Mouse (Mus musculus) adrenal gland, postnatal 36 days (tissue): Measurements from ENCODE around the gene Lrrn2. TPM values are rescaled to one million over a fixed set of nuclear protein-coding genes. Genes with fewer than 3 reads are reported as not detected.
A peak's percentile ranks its signal among the peaks of the same experiment; 100 is the strongest.
"Not testable (repeated sequence)": the region's sequence is repeated elsewhere in the genome, so short reads cannot be mapped to it uniquely, and the experiment has no call there.

Experiments
- DNase-seq, 2 experiments: peaks; one replicate each; pipeline ENCODE4 v3.0.0; 2021; ENCODE audit warnings: mixed read lengths in 1 of 2
- microRNA-seq: library from miRNA; unstranded; fragments of <30 nt; microRNA quantifications from one replicate; pipeline ENCODE4 v1.2.0, GENCODE M21; 2021
- total RNA-seq, 2 experiments: library from RNA; stranded (reverse); gene quantifications; 2 replicates each; pipeline ENCODE4 v1.2.3; 2021

The Lrrn2 gene
- total RNA-seq, 2 experiments from 2014 or later = 9.0 to 15.4 TPM

DNA sequence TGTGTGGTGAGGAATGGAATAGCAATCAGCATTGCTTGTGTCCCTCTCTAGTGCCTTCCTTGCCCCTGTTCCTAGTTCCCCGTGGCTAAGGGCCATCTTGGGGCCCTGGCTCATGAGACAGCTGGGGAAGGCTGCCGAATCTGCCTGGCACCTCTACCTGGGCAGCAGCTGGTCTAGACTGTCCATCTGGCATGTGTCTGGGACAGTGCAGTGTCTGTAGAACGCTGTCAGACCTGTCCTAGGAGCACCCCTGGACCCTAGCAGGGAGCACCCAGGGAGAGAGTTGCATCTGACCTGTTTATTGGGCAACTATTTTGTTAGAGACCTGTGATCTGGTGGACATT is 48.8 kb downstream of the Lrrn2 start:
- DNase-seq = no peak

DNA sequence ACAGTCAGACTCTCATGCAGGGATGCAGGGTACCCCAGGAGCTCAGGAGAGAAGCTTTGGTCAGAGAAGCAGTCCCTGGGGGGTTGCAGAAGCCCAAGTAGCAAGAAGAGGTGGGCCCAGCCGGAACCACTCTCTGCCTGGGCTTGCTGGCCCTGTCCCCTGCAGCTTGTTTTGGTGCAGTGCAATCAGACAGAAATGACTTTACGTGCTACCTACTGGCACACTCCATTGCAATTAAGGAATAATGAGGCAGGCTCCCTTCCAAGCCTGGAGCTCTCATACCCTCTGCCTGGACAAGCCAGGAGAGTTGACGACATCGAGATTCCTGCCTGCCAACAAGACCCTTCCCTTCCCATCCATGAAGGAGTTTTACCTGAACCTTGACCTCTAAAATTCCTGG is 50.2 kb downstream of the Lrrn2 start:
- DNase-seq = no peak

DNA sequence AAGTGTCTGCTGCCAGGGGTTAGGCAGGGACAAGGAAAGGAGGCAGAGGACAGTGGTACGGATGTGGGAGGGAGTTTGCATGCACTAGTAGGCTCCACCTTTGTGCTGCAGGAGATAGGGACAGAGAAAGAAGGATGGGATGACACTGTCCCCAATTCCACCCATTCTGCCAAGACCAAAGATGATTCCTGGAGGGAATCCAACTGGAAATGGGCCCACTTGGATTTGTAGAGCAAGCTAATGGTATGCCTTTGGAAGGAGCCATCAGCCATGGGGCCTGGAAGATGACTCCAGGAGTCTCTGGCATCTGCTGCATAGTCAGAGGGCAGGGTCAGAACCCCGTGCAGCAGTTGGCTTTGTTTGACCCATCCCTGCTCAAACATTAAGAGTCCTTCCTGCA is 52.3 kb downstream of the Lrrn2 start:
- DNase-seq = no peak

DNA sequence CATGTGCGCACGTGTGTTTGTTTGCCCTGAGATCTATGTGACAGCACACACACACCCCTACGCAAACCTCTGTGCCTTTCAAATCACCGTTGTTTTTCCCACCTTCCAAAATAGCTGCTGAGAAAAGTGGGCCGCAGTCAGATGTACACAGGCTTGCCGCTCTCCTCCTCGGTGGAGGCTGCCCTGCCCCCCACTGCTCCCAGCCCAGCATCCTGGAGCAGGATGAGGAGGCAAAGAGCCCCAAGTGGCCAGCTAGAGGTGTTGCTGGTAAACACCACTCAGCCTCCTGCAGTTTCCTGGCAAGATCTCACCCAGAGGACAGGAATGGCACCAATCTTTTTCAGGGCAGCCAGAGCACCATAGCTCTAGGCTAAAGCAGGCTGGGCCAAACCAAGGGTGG is 54.8 kb downstream of the Lrrn2 start:
- peak in 1 of 2 experiments; percentile 34 for DNase-seq

DNA sequence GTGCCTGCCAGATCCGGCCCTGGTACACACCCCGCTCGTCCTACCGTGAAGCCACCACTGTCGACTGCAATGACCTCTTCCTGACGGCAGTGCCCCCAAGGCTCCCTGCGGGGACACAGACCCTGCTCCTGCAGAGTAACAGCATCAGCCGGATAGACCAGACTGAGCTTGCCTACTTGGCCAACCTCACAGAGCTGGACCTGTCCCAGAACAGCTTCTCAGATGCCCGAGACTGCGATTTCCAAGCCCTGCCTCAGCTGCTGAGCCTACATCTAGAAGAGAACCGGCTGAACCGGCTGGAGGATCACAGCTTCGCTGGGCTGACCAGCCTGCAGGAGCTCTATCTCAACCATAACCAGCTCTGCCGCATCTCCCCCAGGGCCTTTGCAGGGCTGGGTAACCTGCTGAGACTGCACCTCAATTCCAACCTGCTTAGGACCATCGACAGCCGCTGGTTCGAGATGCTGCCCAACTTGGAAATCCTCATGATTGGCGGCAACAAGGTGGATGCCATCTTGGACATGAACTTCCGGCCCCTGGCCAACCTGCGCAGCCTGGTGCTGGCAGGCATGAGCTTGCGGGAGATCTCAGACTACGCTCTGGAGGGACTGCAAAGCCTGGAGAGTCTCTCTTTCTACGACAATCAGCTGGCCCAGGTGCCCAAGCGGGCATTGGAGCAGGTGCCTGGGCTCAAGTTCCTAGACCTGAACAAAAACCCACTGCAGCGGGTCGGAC is 57.4 kb downstream of the Lrrn2 start:
- no peak for DNase-seq

DNA sequence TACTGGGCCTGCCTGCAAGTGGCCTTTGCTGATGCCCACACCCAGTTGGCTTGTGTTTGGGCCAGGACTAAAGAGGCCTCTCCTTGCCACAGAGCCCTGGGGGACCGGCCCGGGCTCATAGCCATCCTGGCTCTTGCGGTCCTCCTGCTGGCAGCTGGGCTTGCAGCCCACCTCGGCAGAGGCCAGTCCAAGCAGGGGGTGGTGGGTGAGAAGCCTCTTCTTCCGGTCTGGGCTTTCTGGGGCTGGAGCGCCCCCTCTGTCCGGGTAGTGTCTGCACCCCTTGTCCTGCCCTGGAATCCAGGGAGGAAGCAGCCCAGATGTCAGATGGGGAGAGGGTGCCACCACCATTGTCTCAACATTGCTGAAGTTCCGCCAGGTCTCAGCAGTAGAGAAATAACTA is 58.9 kb downstream of the Lrrn2 start:
- DNase-seq = peak in 1 of 2 experiments; percentile 46

DNA sequence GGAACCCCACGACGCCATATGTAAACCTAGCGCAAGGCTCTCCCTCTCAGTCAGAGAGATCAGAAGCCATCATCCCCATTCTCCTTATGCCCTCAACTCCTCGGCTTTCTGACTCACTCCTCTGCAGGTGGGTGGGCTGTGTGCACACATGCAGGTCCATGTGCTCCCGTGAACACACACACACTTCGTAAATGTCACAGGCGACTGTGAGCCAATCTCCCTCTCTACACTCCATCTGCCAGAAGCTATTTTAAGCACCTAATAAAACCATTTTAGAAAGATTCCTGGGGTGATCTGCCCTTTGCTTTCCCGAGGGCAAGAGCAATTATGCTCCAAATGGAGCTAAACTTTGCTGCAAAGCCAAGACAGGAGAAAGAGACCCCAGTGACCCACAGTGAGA is 65.8 kb downstream of the Lrrn2 start:
- DNase-seq = no peak

DNA sequence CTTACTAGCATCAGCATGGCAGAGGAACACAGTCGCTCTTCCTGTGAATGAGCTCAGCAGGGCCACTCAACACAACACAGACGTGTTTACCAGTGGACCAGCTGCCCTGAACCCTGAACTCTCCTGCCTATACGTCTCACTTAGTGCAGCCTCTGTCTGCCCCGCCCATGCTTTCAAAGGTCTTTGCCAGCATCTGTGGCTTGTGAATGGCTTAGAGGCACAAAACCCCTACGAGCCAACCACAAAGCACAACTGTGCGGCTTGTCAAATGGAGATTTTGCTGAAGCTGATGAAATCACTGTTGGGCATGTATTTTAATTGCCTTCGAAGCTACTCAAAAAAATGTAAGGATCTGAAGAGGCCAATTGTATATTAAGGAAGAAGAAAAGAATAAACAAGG is 67.7 kb downstream of the Lrrn2 start:
- DNase-seq = no peak

DNA sequence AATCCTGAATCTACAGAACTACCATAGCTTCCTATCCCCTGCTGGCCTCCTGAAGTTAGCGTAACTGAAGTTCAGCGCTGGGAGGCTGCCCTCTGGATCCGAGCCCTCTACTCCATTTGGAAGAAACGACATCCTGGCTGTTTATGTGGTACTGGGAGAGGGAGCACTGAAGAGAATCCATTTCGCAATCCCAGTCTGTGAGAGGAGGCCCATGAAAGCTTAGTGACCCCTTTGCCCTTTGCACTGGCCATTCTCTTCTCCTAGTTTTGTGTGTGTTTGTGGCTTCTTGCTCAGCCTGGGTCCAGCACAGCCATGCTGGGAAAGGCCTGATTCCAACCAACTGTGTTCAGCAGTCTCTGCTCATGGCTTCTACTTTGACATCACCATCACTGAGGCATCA is 76.7 kb downstream of the Lrrn2 start:
- no peak for DNase-seq

DNA sequence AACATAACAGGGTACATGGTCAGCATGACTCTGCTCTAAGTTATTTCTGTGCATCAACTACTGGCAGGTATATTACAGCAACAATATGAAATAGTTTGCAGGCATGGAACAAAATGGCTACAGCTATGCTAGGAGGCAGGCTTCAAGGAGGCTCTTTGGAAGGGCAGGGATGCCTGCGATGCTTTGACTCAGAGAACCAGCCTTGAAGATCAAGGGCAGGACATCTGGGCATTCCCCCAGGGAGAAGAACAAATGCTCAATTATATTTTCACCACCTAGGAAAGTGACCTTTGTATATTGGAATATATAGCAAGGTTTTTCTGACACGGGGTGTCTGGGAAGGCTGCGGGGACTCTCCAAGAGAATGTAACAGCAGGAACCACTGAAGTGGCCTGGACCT is 81.7 kb downstream of the Lrrn2 start:
- peak; percentile 35 to 38 for DNase-seq

DNA sequence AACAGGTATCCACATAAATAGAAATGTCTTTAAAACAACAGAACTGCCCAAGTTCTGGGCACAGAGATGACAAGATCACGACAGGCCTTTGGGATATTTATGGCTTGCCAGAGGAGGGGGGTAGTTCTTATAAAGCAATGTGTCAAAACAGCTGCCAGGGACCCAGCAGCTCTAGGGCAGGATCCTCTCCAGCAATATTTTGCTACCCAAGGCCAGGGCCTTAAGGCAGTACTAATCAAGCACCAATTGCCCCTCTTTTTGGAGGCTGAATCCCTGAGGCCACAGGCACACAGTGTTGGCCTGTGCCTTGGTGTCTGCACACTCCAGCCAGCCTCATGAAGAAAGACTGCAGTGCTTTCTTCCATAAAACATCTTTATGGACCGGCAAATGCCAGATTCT is 84.0 kb downstream of the Lrrn2 start:
- DNase-seq = peak; percentile 46 to 54

DNA sequence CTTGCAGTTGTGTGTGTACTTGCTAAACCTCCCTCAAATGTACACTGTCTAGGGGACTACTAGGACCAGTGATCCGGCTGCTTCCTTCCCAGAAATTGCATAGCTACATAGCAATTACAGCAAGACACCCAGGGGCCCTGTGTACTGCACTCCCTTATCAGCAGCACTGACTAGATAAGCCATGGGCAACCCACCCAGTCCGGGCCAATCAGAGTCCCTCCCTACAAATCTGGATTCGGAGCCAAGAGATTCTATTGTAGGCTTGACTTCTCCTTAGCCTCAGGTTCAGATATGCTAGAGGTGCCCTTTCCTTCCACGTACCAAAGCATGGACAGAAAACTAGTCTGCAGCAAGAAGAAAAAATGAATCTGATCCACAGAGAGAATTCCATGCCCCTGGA is 84.6 kb downstream of the Lrrn2 start:
- DNase-seq = no peak

DNA sequence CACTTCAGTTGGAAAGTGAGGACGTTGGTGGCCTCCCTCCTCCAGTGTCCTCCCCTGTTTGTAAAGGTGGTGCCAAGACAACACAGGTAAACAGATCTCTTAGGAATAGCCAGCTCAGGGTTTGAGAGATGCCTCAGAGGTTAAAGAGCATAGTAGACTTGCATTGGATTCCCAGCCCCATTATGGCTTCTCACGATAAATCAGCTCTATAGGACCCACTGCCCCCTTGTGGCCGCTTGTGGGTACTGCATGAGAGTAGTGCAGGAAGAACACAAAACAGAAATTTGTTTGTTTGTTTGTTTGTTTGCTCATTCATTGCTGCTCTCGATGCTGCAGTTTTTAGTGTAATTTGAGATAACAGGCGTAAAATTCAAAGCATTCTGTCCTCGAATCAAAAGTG is 88.6 kb downstream of the Lrrn2 start:
- peak; percentile 63 to 66 for DNase-seq

DNA sequence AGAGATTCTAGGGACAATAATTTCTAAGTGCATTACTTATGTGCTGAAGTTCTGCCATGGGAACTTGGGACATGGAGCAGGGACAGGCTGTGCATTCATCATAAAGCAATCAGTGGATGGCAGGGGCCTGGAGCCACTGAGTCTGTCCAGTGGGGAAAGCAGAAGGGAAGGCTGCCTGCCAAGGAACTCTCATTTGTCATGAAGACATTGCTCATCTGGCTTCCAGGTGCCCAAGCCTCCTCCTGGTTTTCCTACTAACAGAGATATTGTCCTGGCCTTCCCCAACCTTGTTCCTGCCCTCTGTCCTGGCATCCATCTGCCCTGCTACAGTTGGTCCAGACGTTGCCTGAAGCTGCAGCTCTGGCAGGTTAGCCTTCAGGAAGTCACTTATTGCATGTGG is 97.3 kb downstream of the Lrrn2 start:
- DNase-seq = peak; percentile 31 to 33

DNA sequence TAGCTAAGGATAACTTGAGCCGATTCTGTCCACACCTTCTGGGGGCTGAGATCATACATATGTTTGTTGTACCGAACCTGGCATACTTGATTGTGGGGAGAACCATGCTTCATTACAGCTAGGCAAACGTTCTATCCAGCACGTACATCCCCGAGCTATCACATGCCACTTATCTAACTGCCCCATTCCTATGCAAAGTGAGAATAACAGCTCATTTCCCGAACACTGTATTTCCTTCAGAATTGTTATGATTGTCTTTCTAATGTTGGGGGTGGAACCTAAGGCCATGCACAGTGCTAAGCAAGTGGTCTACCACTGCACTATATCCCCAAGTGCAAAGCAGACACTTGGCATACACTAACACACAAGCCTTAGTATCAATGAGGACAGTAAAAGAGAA is 101.2 kb downstream of the Lrrn2 start:
- DNase-seq = no peak

DNA sequence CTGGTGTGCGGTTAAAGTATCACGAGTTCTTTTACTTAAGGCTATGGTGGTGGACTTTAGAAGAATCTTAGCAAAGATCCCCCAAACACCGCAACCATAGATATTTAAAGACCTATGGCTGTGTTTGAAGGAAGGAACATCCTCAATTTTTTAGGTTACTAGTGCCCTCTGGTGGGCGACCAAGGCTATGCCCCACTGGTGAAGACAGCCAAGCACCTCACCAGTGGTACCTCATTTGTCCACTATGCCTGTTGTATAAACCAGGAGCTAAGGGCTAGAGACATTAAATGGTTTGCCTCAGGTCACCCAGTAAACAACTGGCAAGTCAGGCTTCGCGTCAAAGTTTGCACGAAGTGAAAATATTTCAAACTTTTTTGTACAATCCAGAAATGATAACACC is 102.7 kb downstream of the Lrrn2 start:
- peak; percentile 49 to 72 for DNase-seq

DNA sequence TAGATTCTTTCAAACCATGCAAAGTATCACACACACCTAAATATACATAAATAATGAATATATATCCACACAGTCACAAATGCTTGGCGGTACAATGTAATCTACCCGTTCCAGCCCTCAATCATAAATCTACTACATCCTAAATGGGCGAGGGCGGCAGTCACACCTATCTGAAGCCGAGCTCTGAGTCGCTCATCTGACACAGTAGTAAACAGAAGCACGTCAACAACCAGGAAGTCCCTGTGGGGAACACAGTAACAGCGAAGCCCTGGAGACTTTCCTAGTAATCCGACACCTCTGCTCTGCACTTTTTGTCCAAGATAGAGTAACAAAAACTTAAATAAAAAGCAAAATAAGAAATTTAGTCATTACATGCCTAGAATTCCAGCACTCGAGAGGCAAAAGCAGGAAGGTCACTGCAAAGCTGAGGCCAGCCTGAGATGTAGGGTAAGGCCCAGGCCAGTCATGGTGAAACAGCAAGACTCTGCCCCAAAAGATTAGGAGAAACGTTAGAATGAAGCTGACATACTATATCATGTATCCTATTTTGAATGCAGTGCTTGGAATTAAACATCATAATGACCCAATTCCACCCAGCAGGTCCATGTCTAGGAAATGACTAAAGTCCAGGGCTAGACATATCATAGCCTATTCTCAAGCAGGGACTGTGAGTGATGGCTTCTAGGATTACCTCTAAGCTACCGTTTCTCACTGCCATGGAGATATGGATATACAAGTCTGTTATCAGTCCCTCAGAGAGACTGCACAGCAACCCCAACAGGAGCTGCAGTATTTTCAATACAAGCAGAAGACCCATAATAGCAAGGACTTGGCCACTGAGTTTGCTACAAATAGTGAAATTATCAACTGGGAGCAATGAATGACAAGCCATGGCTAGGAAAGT is 108.7 kb downstream of the Lrrn2 start:
- not testable (repeated sequence) for DNase-seq

Small RNA genes lying within 50 kb of the gene (microRNA-seq; reads per million reads assigned to microRNA genes)
- gene Gm44300 = not detected

Other genes starting within 250 kb of the Lrrn2 start
- gene Nfasc, start 138.5 kb upstream of the Lrrn2 start, total RNA-seq = 1 to 10 TPM; 2.7 to 5.0 TPM
- 10 to 100 TPM; 66.4 to 83.1 TPM for gene Mdm4, start 150.3 kb downstream of the Lrrn2 start, total RNA-seq
- gene Pik3c2b, start 165.4 kb downstream of the Lrrn2 start, total RNA-seq = 1 to 10 TPM; 5.4 to 6.3 TPM